Mouse (Mus musculus): ENCODE measurements around the gene Olfr784.
"Not testable (repeated sequence)": the region's sequence is repeated elsewhere in the genome, so short reads cannot be mapped to it uniquely, and the experiment has no call there.

Olfr784 gene

GRCm38 (mm10) chr10:129383783-129384182, at the start of gene Olfr784:
Olfr784 (plus strand) TSS chr10:129384083.
- no peak for DNase-seq

DNA sequence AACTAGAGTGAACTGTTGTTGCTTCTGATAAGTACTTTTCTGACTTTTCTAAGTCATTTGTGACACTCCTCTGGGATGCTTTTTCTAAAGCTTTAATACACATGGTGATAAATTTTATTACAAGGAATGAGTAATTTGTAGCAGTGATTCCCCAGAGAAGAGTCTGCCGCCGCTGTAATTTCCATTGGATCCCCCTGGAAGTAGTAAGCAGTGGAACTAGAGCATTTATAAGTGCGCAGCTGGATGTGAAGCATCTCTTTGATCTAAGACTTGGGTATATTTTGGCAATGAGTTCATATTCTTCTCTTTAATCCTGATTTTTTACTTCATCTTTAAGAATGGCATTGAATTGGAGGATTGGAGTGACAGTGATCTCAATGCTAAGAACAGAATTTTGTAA, 35.3 kb upstream of the Olfr784 start, which contains the start of gene Olfr782:
Olfr782 (plus strand) TSS at position 301 of the 400 bp plus-strand sequence.
- no peak for DNase-seq

- DNase-seq: not testable (repeated sequence)
Observed at GRCm38 (mm10) chr10:129352475-129352874, 31.4 kb upstream of the Olfr784 start.

- not testable (repeated sequence) for DNase-seq
Observed at GRCm38 (mm10) chr10:129356496-129356895, 27.4 kb upstream of the Olfr784 start.

- DNase-seq: no peak
Observed at GRCm38 (mm10) chr10:129357307-129357706, 26.6 kb upstream of the Olfr784 start.

- not testable (repeated sequence) for DNase-seq
Observed at GRCm38 (mm10) chr10:129374051-129374450, 9.8 kb upstream of the Olfr784 start.

GRCm38 (mm10) chr10:129400892-129401291, 17.0 kb downstream of the Olfr784 start:
- DNase-seq: no peak

GRCm38 (mm10) chr10:129405126-129405525, 21.2 kb downstream of the Olfr784 start, which contains the start of gene Olfr785:
Olfr785 (plus strand) TSS chr10:129405426.
- no peak for DNase-seq

GRCm38 (mm10) chr10:129427006-129427405, 43.1 kb downstream of the Olfr784 start, which contains the start of gene Olfr786:
Olfr786 (plus strand) TSS chr10:129427306.
- DNase-seq: no peak

All from lung, postnatal 10 days (tissue).